Mouse (Mus musculus): Measurements from ENCODE around the gene C1ra.
"Not testable (repeated sequence)": the region's sequence is repeated elsewhere in the genome, so short reads cannot be mapped to it uniquely, and the experiment has no call there.

DNA sequence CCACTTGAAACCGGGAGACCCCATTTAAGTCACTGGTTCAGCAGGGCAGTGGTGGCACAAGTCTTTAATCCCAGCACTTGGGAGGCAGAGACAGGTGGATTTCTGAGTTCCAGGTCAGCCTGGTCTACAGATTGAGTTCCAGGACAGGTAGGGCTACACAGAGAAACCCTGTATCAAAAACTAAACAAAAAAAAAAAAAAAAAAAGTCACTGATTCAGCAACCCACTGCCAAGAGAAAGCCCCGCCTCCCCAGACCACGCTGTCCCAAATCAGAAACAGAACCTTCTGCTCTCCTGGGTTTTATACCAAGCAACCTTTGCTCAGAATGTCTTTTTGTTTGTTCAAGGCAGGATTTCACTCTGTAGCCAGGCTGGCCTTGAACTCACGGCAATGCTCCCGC lies 3.0 kb upstream of the C1ra start:
- not testable (repeated sequence) for TF ChIP-seq CTCF (IDR thresholded peaks at IDR 0.05; ENCODE audit: low read depth, low read length); GATA1 (IDR thresholded peaks at IDR 0.05; ENCODE audit: borderline replicate concordance, low read length); POLR2AphosphoS5 (IDR thresholded peaks at IDR 0.05; ENCODE audit: insufficient replicate concordance, low read depth, low read length)
